Mouse (Mus musculus) C2C12 (cell line): ENCODE data around the gene Il2ra.

Source experiments
- CEBPB ChIP-seq: IDR thresholded peaks from one replicate; pipeline ENCODE4 v1.6.1; 2011; ENCODE audit warnings: low read depth, mild to moderate bottlenecking, control low read depth, moderate library complexity
- CTCF ChIP-seq: IDR thresholded peaks from one replicate; pipeline ENCODE4 v1.5.1; 2011; ENCODE audit not compliant: control insufficient read depth, insufficient read depth, insufficient read length
- MAX ChIP-seq: IDR thresholded peaks from one replicate; pipeline ENCODE4 v1.6.1; 2011; ENCODE audit warnings: mild to moderate bottlenecking, control low read depth
- MYOD1 ChIP-seq: IDR thresholded peaks from one replicate; pipeline ENCODE4 v1.6.1; 2011; ENCODE audit warnings: low read depth; ENCODE audit not compliant: control insufficient read depth, insufficient read length
- MYOG ChIP-seq: IDR thresholded peaks from one replicate; pipeline ENCODE4 v1.6.1; 2011; ENCODE audit not compliant: control insufficient read depth, insufficient read length; ENCODE audit errors: extremely low read depth
- USF1 ChIP-seq: IDR thresholded peaks from one replicate; pipeline ENCODE4 v1.6.1; 2011; ENCODE audit warnings: low read depth, mild to moderate bottlenecking, control low read depth, moderate library complexity

DNA sequence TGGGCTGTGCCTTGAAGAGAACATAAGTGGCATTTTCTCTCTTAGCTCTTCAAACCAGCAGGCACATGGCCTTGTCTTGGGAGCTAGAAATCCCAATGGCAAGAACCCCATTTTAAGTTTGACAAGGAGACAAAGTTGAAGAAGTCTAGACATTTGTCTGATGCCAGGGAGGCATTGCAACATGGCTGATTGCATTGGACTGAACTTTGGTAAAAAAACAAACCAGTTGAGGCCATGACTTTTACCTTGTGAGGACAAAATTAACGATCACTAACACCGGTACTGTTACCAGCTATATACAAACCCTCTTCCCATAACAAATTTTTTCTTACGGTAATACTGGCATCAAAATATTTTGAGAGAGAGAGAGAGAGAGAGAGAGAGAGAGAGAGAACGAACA is 50.7 kb downstream of the Il2ra start:
- TF ChIP-seq CEBPB (no peak), CTCF (no peak), USF1 (no peak), MYOD1 (no peak), MAX (no peak), MYOG (no peak)
